Mouse (Mus musculus) CH12F3 (cell line): ENCODE data around the gene Hoxb4.

ENCODE experiments used
- in situ Hi-C: fragments of 300-500 bp; cut with MboI; formaldehyde crosslinking; loops from 2 replicates; pipeline ENCODE4 v1.14.3; 2020; ENCODE audit warnings: low sequenced_read_pairs

Hoxb4 gene

DNA sequence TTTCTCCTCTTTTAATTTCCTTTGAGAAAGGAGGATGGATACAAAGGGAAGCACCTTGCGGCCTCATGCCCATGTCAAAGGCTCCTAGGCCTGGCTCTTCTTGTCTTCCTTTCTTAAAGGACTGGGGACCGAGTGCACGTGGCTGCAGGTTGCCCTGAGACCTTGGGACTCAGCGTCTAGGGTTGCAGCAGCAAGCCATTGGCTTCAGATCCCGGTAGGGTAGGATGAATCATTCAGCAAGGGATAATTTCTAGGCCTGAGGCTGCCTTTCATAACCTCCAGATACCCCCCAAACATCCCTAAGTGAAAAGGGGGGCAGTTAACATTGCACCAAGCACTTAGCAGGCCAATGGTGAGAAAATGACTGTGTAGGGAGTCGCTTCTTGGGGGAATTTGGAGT, 7.0 kb upstream of the Hoxb4 start:
- in situ Hi-C loops, result no loop called here

GRCm38 (mm10) chr11:96311520-96312417, 6.3 kb upstream of the Hoxb4 start:
- in situ Hi-C loops, result no loop called here

GRCm38 (mm10) chr11:96313134-96313533, 4.9 kb upstream of the Hoxb4 start:
- in situ Hi-C loops, result no loop called here

GRCm38 (mm10) chr11:96313806-96314428, 4.2 kb upstream of the Hoxb4 start:
- in situ Hi-C loops, result no loop called here

DNA sequence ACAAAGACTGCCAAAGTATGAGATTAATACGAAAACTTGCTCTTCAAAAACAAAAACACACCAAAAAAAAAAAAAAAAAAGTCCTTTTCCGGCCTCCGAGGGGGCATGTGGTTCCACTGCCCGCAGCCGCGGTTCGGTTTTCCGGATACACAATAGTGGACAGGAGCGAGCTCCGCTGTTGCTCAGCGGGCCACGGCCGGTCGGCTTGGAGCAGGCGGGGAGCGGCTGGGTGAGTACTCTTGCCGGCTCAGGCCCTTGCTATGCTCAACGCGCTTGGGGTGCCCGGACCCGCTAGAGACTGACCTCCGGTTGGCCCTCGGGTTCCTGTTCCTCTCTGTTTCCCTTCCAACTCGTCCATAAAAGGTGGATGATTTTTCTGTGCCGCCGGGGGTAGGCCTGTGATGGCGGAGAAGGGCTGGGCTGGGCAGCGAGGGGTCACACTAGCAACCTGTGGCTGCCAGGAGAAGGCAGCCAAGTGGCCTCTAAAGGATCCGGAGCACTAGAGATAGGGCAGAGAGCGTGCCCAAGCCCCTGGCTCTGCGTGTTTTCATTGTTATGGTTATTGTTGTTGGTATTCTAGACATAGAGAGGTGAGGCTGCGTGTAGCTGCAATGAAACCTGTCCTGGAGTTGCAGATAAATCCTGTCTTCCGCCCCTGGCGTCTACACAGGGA, 3.3 kb upstream of the Hoxb4 start:
- in situ Hi-C loops, result no loop called here

DNA sequence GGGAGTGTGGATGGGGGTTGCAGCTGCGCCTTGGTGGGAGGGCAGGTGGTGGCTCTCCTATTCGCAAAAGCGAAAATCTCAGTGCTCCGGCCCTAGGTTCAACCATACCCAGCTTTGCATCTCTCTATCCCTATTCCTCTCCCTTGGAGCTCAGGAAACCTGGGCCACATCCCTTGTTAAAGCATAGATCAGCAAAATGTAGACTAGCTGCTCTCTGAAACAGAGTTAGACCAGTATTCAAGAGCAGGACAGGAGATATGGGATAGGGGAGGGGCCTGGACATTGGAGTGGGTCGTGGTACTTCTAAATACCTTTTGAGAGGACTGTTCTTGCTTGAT, 2.8 kb upstream of the Hoxb4 start:
- in situ Hi-C loops, result no loop called here

DNA sequence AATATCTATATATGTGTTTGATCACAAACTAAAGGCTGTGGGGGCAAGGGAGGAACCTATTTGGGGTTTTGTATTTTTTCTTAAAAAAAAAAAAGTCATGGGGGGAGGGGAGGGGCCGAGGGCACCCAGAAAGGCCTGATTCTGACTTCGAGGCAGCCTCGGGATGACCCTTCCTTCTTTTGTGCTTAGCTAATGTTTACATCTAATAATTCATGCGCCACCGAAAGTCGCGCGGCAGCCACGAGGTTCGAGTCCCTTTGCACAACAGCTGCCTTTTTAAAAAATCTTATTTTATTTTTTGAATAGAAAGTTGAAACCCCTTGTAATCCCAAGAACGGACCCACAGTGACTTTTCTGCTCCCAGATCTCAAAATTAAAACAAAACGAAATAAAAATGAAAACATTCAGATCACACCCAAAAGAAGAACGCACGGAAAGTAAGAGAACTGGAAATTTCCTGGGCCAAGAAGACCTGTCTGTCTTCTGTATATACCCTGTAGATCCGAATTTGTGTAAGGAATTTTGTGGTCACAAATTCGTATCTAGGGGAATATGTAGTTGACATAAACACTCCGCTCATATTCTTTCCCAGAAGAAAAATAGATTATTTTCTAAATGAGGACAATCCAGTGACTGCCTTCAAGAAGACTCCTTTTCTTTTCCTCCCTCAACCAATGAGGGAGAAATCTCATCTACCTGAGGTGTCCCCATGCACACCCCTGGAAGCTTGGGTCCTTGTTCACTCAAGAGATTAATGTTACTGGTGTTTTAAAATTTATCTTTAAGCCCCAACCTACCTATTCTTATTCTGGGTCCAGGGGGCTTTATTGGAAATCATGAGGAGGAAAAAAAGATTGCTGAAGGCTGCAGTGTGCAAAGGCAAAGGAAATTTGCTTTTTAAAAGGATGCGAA, 1.1 kb upstream of the Hoxb4 start:
- in situ Hi-C loops, result no loop called here

DNA sequence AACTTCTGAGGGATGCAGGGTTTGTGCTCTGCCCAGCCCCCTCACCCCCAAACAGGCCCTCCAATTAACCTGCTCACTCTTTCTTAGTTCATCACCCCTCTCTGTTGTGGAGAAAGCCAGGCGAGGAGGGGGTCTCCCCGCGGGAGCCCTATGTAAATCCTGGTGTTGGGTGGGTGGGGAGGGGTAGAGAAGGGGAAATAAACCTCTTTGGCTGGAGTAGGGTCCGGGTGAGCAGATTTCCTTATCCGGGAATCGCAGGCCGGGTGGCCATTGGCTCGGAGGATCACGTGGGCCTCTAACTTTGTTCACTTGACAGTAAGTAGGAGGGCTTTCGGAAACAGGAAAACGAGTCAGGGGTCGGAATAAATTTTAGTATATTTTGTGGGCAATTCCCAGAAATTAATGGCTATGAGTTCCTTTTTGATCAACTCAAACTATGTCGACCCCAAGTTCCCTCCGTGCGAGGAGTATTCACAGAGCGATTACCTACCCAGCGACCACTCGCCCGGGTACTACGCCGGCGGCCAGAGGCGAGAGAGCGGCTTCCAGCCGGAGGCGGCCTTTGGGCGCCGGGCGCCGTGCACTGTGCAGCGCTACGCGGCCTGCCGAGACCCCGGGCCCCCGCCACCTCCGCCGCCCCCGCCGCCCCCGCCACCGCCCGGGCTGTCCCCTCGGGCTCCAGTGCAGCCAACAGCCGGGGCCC, 452 bp downstream of the Hoxb4 start:
- in situ Hi-C loops, result no loop called here

DNA sequence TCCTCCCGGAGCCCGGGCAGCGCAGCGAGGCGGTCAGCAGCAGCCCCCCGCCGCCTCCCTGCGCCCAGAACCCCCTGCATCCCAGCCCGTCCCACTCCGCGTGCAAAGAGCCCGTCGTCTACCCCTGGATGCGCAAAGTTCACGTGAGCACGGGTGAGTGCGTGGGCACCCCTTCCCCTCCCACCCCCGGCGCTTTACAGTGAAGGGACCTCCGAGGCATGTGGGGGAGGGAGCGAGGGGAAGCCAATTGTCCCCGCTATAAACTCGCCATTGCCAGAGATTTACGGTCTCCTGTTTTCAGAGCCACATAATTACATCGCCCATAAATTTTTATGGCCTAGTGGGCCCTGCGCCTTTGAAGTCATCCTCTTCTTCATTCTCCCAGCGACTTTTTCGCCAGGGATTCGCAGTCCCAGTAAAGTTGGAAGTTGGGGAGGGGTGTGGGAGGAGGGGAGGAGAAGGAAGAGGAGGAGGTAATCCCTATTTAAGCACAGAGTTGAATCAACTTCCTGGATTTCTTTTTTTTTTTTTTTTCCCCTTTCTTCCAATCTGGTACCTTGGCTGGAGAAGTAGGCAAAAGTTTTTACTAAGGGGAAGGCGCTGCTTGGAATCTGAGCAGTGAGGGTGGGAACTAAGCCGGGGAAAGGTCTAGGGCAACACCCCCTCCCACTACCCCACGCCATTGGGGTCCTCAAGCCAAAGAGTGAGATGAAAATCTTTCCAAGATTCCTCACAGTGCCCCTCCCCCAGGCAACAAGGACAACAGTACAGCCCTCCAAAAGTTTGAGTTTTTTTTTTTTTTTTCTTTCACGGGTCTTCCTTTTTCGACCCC, 1.2 kb downstream of the Hoxb4 start:
- in situ Hi-C loops, result no loop called here

DNA sequence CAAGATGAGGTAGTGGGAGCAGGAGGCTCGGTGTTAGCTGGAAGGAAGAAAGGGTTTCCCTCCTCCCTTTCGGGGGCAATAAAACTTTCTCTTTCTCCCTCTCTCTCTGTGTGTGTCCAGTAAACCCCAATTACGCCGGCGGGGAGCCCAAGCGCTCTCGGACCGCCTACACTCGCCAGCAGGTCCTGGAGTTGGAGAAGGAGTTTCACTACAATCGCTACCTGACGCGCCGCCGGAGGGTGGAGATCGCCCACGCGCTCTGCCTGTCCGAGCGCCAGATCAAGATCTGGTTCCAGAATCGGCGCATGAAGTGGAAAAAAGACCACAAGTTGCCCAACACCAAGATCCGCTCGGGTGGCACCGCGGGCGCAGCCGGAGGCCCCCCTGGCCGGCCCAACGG, 1.8 kb downstream of the Hoxb4 start:
- in situ Hi-C loops, result no loop called here

DNA sequence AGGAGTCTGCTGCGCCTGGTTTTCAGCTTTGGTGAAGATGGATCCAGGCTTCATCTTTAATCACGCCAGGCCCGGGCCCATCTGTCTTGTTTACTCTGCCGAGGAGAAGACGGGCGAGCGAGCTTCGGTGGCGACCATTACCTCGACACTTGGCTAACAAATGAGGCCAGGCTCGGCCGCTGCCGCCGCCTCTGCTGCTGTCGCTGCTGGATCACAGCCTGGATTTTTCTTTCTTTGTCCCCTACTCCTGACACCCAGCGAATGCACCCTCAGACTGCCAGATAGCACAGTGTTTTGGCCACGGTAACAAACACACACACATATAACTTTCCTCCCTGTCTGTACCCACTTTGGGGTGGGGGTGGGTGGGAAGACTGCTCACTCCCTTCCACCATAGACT, 2.6 kb downstream of the Hoxb4 start:
- in situ Hi-C loops, result no loop called here

DNA sequence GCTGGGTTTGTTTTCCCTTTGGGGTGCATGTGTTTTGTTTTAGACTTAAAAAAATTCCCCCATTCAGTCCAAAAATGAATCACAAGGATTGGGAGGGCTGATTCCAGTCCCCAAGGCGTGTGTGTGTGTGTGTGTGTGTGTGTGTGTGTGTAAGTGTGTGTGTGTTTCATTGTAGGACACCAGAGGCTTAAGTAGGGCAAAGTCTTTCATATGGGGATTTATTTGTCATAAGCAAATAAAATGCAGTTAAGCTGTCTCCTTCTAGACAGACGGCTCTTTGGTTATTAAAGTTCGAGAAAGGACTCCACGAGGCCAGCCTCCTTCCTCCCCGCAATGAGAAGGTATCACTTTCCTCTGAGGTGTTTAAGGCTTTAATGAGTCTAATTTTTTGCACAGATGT, 3.8 kb downstream of the Hoxb4 start:
- in situ Hi-C loops, result no loop called here

DNA sequence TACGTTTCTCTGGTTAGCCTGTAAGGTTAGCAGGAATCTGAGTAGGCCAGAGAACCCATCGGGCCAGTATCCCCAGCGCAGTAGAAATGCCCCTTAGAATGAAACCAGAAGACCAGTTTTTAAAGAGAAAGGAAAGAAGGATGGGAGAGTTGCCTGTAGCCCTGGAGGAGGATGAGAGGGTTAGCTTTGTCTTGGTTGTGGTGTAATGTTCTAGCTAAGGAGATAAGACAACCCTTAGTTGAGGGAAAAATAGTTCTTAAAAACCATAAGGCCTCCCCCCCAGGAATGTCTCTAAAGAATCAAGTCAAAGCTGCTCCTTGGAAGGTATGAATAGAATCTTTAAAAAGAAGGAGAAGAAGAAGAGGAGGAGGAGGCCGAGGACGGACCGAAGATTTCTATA, 4.7 kb downstream of the Hoxb4 start:
- in situ Hi-C loops, result no loop called here

- in situ Hi-C loops, result no loop called here
Observed at GRCm38 (mm10) chr11:96323154-96323553, 5.1 kb downstream of the Hoxb4 start, which contains the start of gene Hoxb3. Hoxb3 (plus strand) TSS chr11:96323326.

- in situ Hi-C loops, result no loop called here
Observed at GRCm38 (mm10) chr11:96324125-96324524, 6.1 kb downstream of the Hoxb4 start.

GRCm38 (mm10) chr11:96324965-96325364, 6.9 kb downstream of the Hoxb4 start:
- in situ Hi-C loops, result no loop called here

DNA sequence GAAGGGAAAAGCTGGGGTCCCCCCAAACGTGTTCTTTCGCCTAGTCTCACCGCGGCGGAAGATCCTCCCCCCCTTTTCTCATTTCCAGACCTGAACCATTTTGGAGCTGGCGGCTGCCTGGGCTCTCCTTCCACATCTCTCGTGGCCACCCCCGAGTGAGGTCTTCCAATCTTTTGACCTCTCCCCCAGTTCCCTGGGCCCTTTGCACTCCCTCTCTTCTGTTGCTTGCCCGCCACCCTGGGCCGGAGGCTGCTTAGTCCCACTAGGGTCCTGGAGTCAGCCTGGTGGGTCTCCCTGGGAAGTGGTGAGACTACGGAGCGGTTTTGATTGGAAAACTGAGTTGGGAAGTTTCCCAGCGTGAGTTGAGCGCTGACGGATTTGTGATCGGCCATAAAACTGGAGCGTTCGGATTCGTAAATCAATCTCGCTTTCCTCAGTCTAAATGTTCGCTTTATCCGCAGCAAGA, 7.7 kb downstream of the Hoxb4 start:
- in situ Hi-C loops, result no loop called here

- in situ Hi-C loops, result no loop called here
Observed at GRCm38 (mm10) chr11:96326705-96327104, 8.6 kb downstream of the Hoxb4 start.

DNA sequence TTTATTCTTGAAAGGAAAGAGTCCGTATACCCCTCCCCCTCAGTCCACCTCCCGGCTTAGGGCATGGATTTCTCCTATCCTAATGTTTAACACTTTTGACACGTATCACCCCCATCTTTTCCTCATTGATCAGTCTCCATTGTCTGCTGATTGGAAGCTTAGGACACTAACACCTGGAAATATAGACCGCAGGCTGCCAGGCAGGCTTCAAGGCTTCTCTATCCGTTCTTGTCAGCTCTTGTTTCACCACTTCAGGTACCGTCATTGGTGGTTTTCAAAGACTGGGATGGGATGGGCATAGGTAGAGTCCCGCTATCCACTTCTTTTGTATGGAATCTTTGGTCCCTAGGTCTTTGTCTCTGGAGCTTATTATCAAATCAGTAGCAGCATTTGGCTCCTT, 9.1 kb downstream of the Hoxb4 start:
- in situ Hi-C loops, result no loop called here
